Mouse (Mus musculus) E14TG2a.4 (cell line): ENCODE results near the gene Pimreg.

Experiments
- H3K27me3 ChIP-seq: 2 replicates; pipeline ENCODE4 v1.6.1; 2014; ENCODE audit warnings: low read length, control low read depth; ENCODE audit not compliant: insufficient read depth
- H3K36me3 ChIP-seq: 2 replicates; pipeline ENCODE4 v1.6.1; 2014; ENCODE audit warnings: low read length, control low read depth; ENCODE audit not compliant: insufficient read depth
- H3K4me1 ChIP-seq: replicated peaks from 2 replicates; pipeline ENCODE4 v1.6.1; 2014; ENCODE audit warnings: low read depth, low read length, control low read depth
- H3K4me3 ChIP-seq: replicated peaks from 2 replicates; pipeline ENCODE4 v1.5.1; 2014; ENCODE audit warnings: mild to moderate bottlenecking, low read length
- H3K9me3 ChIP-seq: 2 replicates; pipeline ENCODE4 v1.6.1; 2014; ENCODE audit warnings: low read length, control low read depth
- CTCF ChIP-seq: conservative IDR thresholded peaks from 2 replicates; pipeline ENCODE4 v1.5.1; 2014; ENCODE audit warnings: low read length
- NANOG ChIP-seq: IDR thresholded peaks from 2 replicates; pipeline ENCODE4 v1.6.1; 2014; ENCODE audit warnings: borderline replicate concordance, low read length, mixed read lengths
- POU5F1 ChIP-seq: IDR thresholded peaks from 2 replicates; pipeline ENCODE4 v1.6.1; 2014; ENCODE audit warnings: low read length, borderline replicate concordance

Gene Pimreg

DNA sequence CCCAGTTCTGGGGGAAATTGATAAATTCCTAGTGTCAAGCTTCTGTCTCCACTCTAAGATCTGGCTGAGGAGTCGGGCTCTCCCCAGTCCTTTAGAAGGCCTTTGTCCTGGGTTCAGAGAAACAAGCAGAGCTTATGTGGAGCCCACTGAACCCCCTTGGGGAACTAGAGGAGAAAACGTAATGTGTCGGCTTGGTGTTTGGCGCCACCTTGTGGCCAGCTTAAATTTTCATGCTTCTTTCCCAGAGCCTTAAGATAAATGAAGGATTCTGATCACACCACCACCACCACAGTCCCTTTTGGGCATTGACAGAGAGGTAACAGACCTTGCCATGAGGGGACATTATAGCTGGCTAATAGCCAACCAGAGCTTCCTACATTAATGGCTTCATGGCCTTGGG, 3.8 kb upstream of the Pimreg start:
- Histone ChIP-seq H3K4me1 (peaks cover 17% of the 10 kb centered on the region), H3K36me3 (peaks cover 2% of the 10 kb centered on the region; the same call in 1 of the 2 replicates), H3K9me3 (no peaks in the 10 kb centered on the region), H3K4me3 (no peak overlapping the region), H3K27me3 (peaks cover 36% of the 10 kb centered on the region)
- TF ChIP-seq CTCF (peak; percentile 62), POU5F1 (no peak), NANOG (no peak)

GRCm38 (mm10) chr11:72039599-72040386, 2.0 kb upstream of the Pimreg start:
- Histone ChIP-seq H3K9me3 (no peaks in the 10 kb centered on the region), H3K27me3 (peaks cover 36% of the 10 kb centered on the region), H3K4me3 (no peak overlapping the region), H3K4me1 (peaks cover 24% of the 10 kb centered on the region), H3K36me3 (peaks cover 19% of the 10 kb centered on the region)
- TF ChIP-seq NANOG (no peak), POU5F1 (no peak), CTCF (no peak)

DNA sequence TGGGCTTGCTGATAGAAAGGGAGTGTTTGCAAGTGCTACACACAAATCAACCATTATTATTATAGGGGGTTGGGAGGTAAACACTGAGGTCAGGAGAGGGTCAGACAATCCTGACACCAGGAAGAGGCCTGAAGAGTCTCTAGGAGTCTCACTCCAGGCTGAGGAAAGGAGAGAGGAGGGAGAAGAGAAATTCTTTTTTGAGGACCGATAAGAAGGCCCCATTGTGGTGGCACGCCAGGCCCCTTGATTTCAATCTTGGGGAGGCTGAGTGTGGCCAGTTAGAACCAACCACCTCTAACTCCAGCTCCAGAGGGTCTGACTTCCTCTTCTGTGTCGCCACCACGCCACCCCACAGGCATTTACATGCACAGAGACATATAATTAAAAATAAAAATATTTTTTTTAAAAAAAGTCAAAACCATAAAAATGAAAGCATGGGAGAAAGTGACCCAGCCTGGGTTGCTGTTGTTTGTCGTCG, 503 bp upstream of the Pimreg start:
- peaks cover 34% of the 10 kb centered on the region for H3K36me3 ChIP-seq
- peaks cover 35% of the 10 kb centered on the region for H3K27me3 ChIP-seq
- TF ChIP-seq POU5F1 (no peak), CTCF (no peak), NANOG (no peak)
- peak overlapping the region; percentile 84 for H3K4me3 ChIP-seq
- H3K9me3 ChIP-seq: no peaks in the 10 kb centered on the region
- H3K4me1 ChIP-seq: peaks cover 23% of the 10 kb centered on the region

- TF ChIP-seq NANOG (no peak), CTCF (no peak), POU5F1 (no peak)
- peaks cover 27% of the 10 kb centered on the region for H3K27me3 ChIP-seq
These were observed 799 bp downstream of the Pimreg start for GRCm38 (mm10) chr11:72042631-72043030.

GRCm38 (mm10) chr11:72044231-72044630, 2.4 kb downstream of the Pimreg start:
- H3K9me3 ChIP-seq: no peaks in the 10 kb centered on the region

More at GRCm38 (mm10) chr11:72042631-72043030, 799 bp downstream of the Pimreg start:
- peaks cover 47% of the 10 kb centered on the region for H3K36me3 ChIP-seq
- peaks cover 22% of the 10 kb centered on the region for H3K4me1 ChIP-seq
- no peaks in the 10 kb centered on the region for H3K9me3 ChIP-seq
- peak overlapping the region; percentile 84 for H3K4me3 ChIP-seq

DNA sequence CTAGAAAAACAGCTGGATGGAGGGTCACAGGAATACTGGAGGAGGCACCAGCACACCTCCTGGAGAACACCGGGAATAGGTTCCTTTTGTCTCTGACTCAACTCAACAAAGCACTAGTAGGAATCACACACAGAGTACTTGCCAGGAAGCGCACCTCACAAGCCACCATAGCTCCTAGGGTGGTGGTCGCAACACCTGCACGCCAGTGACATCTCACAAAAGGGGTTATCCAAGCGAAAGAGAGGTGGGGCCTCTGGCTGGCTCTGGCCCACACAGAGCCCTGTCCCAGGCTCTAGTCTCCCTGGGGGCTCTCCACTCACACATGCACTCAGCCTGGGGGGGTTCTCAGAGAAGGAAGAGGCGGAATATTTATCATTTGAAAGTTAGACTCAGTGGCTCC, 6.9 kb downstream of the Pimreg start:
- peaks cover 49% of the 10 kb centered on the region for H3K4me1 ChIP-seq
- H3K27me3 ChIP-seq: peaks cover 44% of the 10 kb centered on the region
- no peak for TF ChIP-seq POU5F1
- H3K36me3 ChIP-seq: peaks cover 44% of the 10 kb centered on the region
- H3K9me3 ChIP-seq: no peaks in the 10 kb centered on the region
- no peak overlapping the region for H3K4me3 ChIP-seq

More at GRCm38 (mm10) chr11:72044231-72044630, 2.4 kb downstream of the Pimreg start:
- H3K27me3 ChIP-seq: peaks cover 17% of the 10 kb centered on the region
- TF ChIP-seq CTCF (no peak), POU5F1 (no peak), NANOG (no peak)
- H3K4me1 ChIP-seq: peaks cover 38% of the 10 kb centered on the region
- peaks cover 52% of the 10 kb centered on the region for H3K36me3 ChIP-seq
- no peak overlapping the region for H3K4me3 ChIP-seq

DNA sequence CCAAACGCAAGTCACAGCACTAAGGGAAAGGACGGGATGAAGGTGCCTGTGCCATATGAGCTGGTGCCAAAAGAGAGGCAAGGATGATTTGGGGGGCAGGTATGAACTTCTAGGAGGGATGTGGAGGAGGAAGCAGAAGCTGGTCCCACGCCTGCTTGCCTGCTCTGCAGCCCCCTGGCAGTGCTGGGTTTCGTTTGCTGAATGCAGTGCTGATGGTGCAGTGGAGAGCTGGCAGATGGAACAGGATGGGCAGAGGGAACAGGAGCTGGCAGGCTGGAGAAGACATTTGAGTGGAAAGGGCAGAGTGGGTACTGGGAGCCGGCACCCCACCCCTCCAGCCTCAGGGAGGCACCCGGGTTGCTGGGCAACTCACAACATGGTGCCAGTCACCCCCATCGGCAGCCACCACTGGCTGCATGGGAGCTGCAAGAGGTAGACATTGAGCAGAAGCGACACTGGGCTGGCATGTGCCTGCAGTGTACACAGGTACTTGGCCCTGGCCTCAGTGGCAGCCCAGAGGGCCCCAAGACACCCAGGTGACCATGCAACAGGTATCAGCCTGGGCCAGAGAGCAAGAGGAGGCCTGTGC, 7.4 kb downstream of the Pimreg start:
- Histone ChIP-seq H3K27me3 (peaks cover 50% of the 10 kb centered on the region), H3K9me3 (no peaks in the 10 kb centered on the region), H3K36me3 (peaks cover 39% of the 10 kb centered on the region), H3K4me1 (peaks cover 49% of the 10 kb centered on the region), H3K4me3 (no peak overlapping the region)
- TF ChIP-seq NANOG (no peak), POU5F1 (no peak), CTCF (no peak)

GRCm38 (mm10) chr11:72050168-72050894, 8.5 kb downstream of the Pimreg start:
- Histone ChIP-seq H3K9me3 (no peaks in the 10 kb centered on the region), H3K4me1 (peaks cover 49% of the 10 kb centered on the region), H3K36me3 (peaks cover 28% of the 10 kb centered on the region), H3K4me3 (peak overlapping the region; percentile 84), H3K27me3 (peaks cover 54% of the 10 kb centered on the region)
- TF ChIP-seq POU5F1 (no peak), CTCF (no peak)
